Mouse (Mus musculus) layer of hippocampus, postnatal 25 days (tissue): ENCODE results near the gene Palm. TPM values are rescaled to one million over a fixed set of nuclear protein-coding genes. Genes with fewer than 3 reads are reported as not detected.

ENCODE experiments used
- DNase-seq, 2 experiments: peaks; one replicate each; pipeline ENCODE4 v3.0.0; 2022; ENCODE audit warnings: mixed read lengths in 2 of 2, low spot score in 1 of 2; ENCODE audit errors: extremely low spot score in 1 of 2
- microRNA-seq, 2 experiments: library from miRNA; unstranded; fragments of <30 nt; microRNA quantifications; one replicate each; pipeline ENCODE4 v1.2.0; 2021
- total RNA-seq, 2 experiments: library from RNA; stranded (reverse); gene quantifications; 2 replicates each; pipeline ENCODE4 v1.2.3; 2021

Gene Palm
- total RNA-seq, 2 experiments from 2014 or later, result 307 to 325 TPM

GRCm38 (mm10) chr10:79865801-79866295, 72.5 kb downstream of the Palm start:
- DNase-seq, result no peak

- no peak for DNase-seq
Observed at GRCm38 (mm10) chr10:79866601-79867000, 73.2 kb downstream of the Palm start.

Small RNA genes lying within 50 kb of the gene (microRNA-seq; reads per million reads assigned to microRNA genes)
- gene Mir6910, result 0 to 0.55 reads per million in 2 experiments

Other genes starting within 250 kb of the Palm start
- 10 to 100 TPM; 53.2 to 56.4 TPM for gene Mier2, start 238.4 kb upstream of the Palm start, total RNA-seq
- gene Theg, start 206.2 kb upstream of the Palm start, total RNA-seq, result under 1 TPM in 1 of 2 experiments, not detected in 1; 0.44 TPM
- gene C2cd4c, start 179.5 kb upstream of the Palm start, total RNA-seq, result 10 to 100 TPM; 12.1 to 12.3 TPM
- gene Shc2, start 155.7 kb upstream of the Palm start, total RNA-seq, result 10 to 100 TPM; 39.2 to 48.2 TPM
- gene Odf3l2, start 147.8 kb upstream of the Palm start, total RNA-seq, result under 1 TPM in 1 of 2 experiments, not detected in 1; 0.22 TPM
- not detected for gene Madcam1, start 129.0 kb upstream of the Palm start, total RNA-seq
- gene Tpgs1, start 124.2 kb upstream of the Palm start, total RNA-seq, result 10 to 100 TPM; 74.9 to 79.7 TPM
- 10 to 100 TPM; 67.1 to 77.7 TPM for gene Cdc34, start 111.4 kb upstream of the Palm start, total RNA-seq
- gene Gzmm, start 104.6 kb upstream of the Palm start, total RNA-seq, result 1 to 10 TPM; 2.4 to 3.1 TPM
- 100 to 1,000 TPM; 610 to 665 TPM for gene Bsg, start 89.1 kb upstream of the Palm start, total RNA-seq
- gene Hcn2, start 76.9 kb upstream of the Palm start, total RNA-seq, result 100 to 1,000 TPM; 108 to 110 TPM
- gene Polrmt, start 47.0 kb upstream of the Palm start, total RNA-seq, result 10 to 100 TPM; 39.2 to 44.6 TPM
- gene Fgf22, start 38.5 kb upstream of the Palm start, total RNA-seq, result 1 to 10 TPM; 1.0 to 1.5 TPM
- 10 to 100 TPM; 82.7 to 92.9 TPM for gene Rnf126, start 26.6 kb upstream of the Palm start, total RNA-seq
- 1 to 10 TPM; 1.2 to 2.1 TPM for gene Fstl3, start 16.3 kb upstream of the Palm start, total RNA-seq
- under 1 TPM; 0.30 to 0.33 TPM for gene Prss57, start 2.6 kb upstream of the Palm start, total RNA-seq
- gene Misp, start 27.4 kb downstream of the Palm start, total RNA-seq, result under 1 TPM; 0.66 to 0.89 TPM
- gene Ptbp1, start 60.9 kb downstream of the Palm start, total RNA-seq, result 10 to 100 TPM; 44.0 to 66.0 TPM
- 1 to 10 TPM; 1.1 to 1.4 TPM for gene Prtn3, start 80.9 kb downstream of the Palm start, total RNA-seq
- gene Plppr3, start 81.1 kb downstream of the Palm start, total RNA-seq, result 10 to 100 TPM; 32.4 to 34.4 TPM
- not detected for gene Elane, start 92.7 kb downstream of the Palm start, total RNA-seq
- not detected for gene Cfd, start 97.3 kb downstream of the Palm start, total RNA-seq
- gene Med16, start 115.4 kb downstream of the Palm start, total RNA-seq, result 10 to 100 TPM; 55.5 to 56.2 TPM
- gene Gm26602, start 117.3 kb downstream of the Palm start, total RNA-seq, result not detected
- 1 to 10 TPM; 6.6 to 6.7 TPM for gene Kiss1r, start 123.4 kb downstream of the Palm start, total RNA-seq
- gene R3hdm4, start 127.6 kb downstream of the Palm start, total RNA-seq, result 100 to 1,000 TPM; 428 to 450 TPM
- 1 to 10 TPM; 4.6 to 6.9 TPM for gene Arid3a, start 133.5 kb downstream of the Palm start, total RNA-seq
- 10 to 100 TPM; 42.9 to 45.8 TPM for gene Wdr18, start 166.6 kb downstream of the Palm start, total RNA-seq
- gene Grin3b, start 177.1 kb downstream of the Palm start, total RNA-seq, result under 1 TPM; 0.12 to 0.15 TPM
- gene Tmem259, start 190.8 kb downstream of the Palm start, total RNA-seq, result 100 to 1,000 TPM; 125 to 131 TPM
- 1 to 10 TPM; 5.8 to 6.0 TPM for gene Cnn2, start 195.0 kb downstream of the Palm start, total RNA-seq
- gene Abca7, start 202.9 kb downstream of the Palm start, total RNA-seq, result 10 to 100 TPM in 1 of 2 experiments, 1 to 10 TPM in 1; 9.6 to 10.2 TPM
- 1 to 10 TPM; 3.3 to 4.3 TPM for gene Arhgap45, start 223.1 kb downstream of the Palm start, total RNA-seq
- 10 to 100 TPM; 86.6 to 91.0 TPM for gene Polr2e, start 246.2 kb downstream of the Palm start, total RNA-seq